Mouse (Mus musculus): ENCODE results near the gene Fam117b. TPM values are rescaled to one million over a fixed set of nuclear protein-coding genes. Genes with fewer than 3 reads are reported as not detected.

Fam117b gene
- polyA plus RNA-seq, 1 experiment from 2014 or later: 8.5 TPM

DNA sequence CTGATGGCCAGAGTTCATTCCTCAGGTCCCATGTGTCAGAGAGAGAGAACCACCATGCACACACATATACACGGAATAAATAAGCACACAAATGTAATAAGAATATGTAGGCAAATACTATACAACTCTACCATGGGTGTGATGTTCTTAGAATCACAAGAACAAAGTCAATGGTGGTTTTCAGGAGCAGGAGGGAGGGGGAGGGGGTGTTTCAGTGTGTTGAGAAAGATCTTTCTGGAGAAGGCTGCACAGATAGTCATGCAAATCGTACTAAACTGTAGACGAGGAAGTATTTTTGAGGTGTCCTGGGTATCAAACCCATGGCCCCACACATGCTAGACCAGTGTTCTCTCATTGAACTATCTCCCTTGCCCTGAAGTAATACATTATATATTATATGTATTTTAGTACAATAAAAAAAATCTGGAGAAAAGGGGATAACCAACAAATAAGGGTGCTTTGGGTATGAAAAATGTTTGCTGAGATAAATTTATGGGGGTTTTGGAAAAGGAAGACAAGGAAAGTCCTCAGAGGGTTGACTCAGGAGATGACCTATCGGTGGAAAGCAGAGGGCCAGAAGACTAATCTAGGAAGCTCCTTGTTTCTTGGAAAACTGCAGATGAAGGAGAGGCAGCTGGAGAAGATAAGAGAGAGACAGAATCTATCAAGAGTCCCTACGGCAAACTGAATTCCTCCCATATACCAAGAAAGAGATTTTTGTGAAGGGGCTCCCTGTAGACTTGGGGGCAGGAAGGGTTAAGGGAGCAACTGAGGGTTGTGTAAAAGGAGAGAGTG, 11.5 kb upstream of the Fam117b start:
- H3K27me3 ChIP-seq (ENCODE audit: low read depth, poor library complexity, severe bottlenecking): no peaks in the 10 kb centered on the region
- H3K4me1 ChIP-seq: no peaks in the 10 kb centered on the region
- no peak overlapping the region for H3K4me3 ChIP-seq
- H3K9me3 ChIP-seq (replicated peaks): no peaks in the 10 kb centered on the region
- H3K36me3 ChIP-seq: no peaks in the 10 kb centered on the region
- no peak overlapping the region for H3K27ac ChIP-seq (replicated peaks)
- no peak for DNase-seq (ENCODE audit: low spot score)
- WGBS: 90% methylated on average over 5 of the region's 5 CpGs

GRCm38 (mm10) chr1:59902634-59903033, 10.2 kb upstream of the Fam117b start:
- H3K36me3 ChIP-seq: no peaks in the 10 kb centered on the region
- WGBS: 42% methylated on average over 3 of the region's 3 CpGs
- no peak for DNase-seq (ENCODE audit: low spot score)
- H3K9me3 ChIP-seq (replicated peaks): no peaks in the 10 kb centered on the region
- no peaks in the 10 kb centered on the region for H3K4me1 ChIP-seq
- H3K27ac ChIP-seq (replicated peaks): no peak overlapping the region
- no peaks in the 10 kb centered on the region for H3K27me3 ChIP-seq (ENCODE audit: low read depth, poor library complexity, severe bottlenecking)
- H3K4me3 ChIP-seq: no peak overlapping the region

DNA sequence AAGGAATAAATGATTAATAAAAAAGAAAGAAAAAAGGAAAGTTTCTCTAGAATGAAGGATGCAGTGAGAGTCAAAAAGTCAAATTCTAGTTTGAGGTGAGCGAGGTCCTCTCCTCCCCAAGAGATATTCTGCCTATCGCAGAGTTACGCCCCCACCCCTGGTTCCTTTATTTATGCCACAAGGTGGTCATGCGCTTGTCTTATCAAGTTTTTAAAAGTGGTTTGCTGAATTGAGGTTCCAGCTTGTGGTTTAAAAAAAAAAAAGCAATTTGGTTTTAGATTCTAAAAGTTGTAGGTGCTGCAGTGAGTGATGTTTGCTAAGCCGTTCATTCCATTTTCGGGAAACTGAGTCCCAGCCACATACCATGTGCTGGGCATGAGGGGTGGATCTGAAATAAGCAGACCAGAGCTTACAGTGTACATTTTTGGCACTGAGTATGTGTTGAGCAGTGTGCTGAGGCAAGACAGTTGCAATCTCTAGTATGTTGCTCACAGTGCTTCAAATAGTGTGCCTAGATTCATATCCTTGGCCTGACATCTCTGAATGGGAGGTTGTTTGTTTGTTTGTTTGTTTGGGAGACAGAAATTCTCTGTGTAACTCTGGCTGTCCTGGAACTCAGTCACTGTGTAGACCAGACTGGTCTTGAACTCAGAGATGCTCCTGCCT, 8.0 kb upstream of the Fam117b start:
- DNase-seq (ENCODE audit: low spot score): no peak
- no peak overlapping the region for H3K4me3 ChIP-seq
- H3K9me3 ChIP-seq (replicated peaks): no peaks in the 10 kb centered on the region
- 96% methylated on average over 6 of the region's 6 CpGs for WGBS
- H3K4me1 ChIP-seq: no peaks in the 10 kb centered on the region
- no peaks in the 10 kb centered on the region for H3K27me3 ChIP-seq (ENCODE audit: low read depth, poor library complexity, severe bottlenecking)
- no peak overlapping the region for H3K27ac ChIP-seq (replicated peaks)
- no peaks in the 10 kb centered on the region for H3K36me3 ChIP-seq

DNA sequence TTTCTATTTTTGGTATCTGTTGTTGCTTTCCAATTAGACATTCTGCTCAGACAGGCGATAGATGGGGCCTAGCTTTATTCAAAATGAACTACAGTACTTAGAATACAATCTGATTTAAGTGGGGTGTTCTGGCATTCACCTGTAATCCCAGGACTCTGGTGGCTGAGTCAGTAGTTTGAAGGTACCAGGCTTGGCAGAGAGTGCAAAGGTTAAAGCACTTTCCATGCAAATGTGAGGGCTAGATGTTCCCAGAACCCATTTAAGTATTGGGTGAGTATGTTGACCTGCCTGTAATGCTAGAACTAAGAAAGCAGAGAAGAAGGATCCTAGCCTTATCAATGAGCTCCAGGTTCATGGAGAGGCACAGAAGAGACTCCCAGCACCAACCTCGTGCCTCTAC, 6.9 kb upstream of the Fam117b start:
- 83% methylated on average over 2 of the region's 2 CpGs for WGBS
- H3K27me3 ChIP-seq (ENCODE audit: low read depth, poor library complexity, severe bottlenecking): no peaks in the 10 kb centered on the region

DNA sequence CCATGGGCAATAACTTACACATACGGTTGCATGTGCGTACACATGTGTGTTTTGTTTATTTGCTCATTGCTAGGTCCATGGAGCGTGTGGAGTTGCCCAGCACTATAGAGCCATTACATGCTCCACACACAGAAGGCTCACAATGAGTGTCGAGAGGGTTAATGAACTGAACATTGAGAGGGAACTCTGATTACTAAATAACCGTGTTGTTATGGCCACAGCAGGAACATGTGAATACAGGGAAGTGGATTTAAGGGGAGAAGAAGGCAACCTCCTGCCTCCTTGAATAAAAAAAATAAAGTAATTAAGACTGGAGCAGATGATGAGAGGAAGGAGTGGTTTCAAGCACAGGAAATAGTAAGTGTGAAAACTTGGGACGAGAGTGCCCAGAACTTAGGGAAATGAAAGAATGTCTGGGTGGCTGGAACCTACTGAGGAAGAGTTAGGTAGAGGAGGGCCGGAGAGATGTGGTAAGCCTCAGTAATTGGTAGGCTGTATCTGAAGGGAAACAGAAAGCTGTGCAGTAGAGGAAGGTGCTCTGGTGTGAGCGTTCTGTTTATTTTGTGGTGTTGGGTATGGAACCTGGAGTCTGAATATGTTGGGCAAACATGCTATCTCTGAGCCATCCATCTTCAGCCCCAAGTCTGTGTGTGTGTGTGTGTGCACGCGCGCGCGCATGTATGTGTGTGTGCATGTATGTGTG, 5.8 kb upstream of the Fam117b start:
- WGBS: 92% methylated on average over 13 of the region's 13 CpGs

More for the DNA sequence above, 6.9 kb upstream of the Fam117b start:
- no peak overlapping the region for H3K27ac ChIP-seq (replicated peaks)
- no peaks in the 10 kb centered on the region for H3K9me3 ChIP-seq (replicated peaks)
- no peak for DNase-seq (ENCODE audit: low spot score)
- H3K4me1 ChIP-seq: no peaks in the 10 kb centered on the region
- no peak overlapping the region for H3K4me3 ChIP-seq
- no peaks in the 10 kb centered on the region for H3K36me3 ChIP-seq

DNA sequence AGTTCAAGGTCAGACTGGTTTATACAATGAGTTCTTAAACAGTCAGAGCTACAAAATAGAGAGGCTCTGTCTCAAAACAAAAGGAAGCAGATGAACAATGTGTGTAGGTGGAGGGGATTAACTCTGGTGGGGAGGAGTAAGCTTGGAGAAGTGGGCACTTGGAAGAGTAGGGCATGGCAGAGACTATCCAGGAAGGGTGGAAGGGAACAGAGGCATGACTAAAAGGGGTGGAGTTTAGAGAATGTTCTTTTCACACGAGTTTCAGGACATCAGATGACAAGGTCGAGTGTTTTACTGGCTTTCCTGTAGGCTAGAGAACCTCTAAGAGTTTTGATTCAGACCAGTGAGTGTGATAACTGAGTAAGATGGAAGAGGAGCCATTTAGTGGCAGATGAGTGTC, 5.1 kb upstream of the Fam117b start:
- Histone ChIP-seq H3K4me3 (no peak overlapping the region), H3K27ac (replicated peaks) (no peak overlapping the region), H3K36me3 (no peaks in the 10 kb centered on the region), H3K4me1 (no peaks in the 10 kb centered on the region), H3K9me3 (replicated peaks) (no peaks in the 10 kb centered on the region), H3K27me3 (ENCODE audit: low read depth, poor library complexity, severe bottlenecking) (no peaks in the 10 kb centered on the region)
- 48% methylated on average over 2 of the region's 2 CpGs for WGBS
- DNase-seq (ENCODE audit: low spot score): no peak

More for the DNA sequence above, 5.8 kb upstream of the Fam117b start:
- H3K27me3 ChIP-seq (ENCODE audit: low read depth, poor library complexity, severe bottlenecking): no peaks in the 10 kb centered on the region
- no peaks in the 10 kb centered on the region for H3K4me1 ChIP-seq
- H3K36me3 ChIP-seq: no peaks in the 10 kb centered on the region
- H3K27ac ChIP-seq (replicated peaks): no peak overlapping the region
- no peaks in the 10 kb centered on the region for H3K9me3 ChIP-seq (replicated peaks)
- no peak for DNase-seq (ENCODE audit: low spot score)
- no peak overlapping the region for H3K4me3 ChIP-seq

- Histone ChIP-seq H3K9me3 (replicated peaks) (no peaks in the 10 kb centered on the region), H3K4me3 (no peak overlapping the region), H3K36me3 (0 out of 2 replicates have a peak, but pooled peaks cover 4% of the 10 kb centered on the region), H3K27ac (replicated peaks) (no peak overlapping the region), H3K4me1 (peaks cover 22% of the 10 kb centered on the region), H3K27me3 (ENCODE audit: low read depth, poor library complexity, severe bottlenecking) (no peaks in the 10 kb centered on the region)
- DNase-seq (ENCODE audit: low spot score): no peak
- WGBS: 100% methylated on average over 1 of the region's 1 CpGs
Measured at GRCm38 (mm10) chr1:59910941-59911340, 1.9 kb upstream of the Fam117b start.

DNA sequence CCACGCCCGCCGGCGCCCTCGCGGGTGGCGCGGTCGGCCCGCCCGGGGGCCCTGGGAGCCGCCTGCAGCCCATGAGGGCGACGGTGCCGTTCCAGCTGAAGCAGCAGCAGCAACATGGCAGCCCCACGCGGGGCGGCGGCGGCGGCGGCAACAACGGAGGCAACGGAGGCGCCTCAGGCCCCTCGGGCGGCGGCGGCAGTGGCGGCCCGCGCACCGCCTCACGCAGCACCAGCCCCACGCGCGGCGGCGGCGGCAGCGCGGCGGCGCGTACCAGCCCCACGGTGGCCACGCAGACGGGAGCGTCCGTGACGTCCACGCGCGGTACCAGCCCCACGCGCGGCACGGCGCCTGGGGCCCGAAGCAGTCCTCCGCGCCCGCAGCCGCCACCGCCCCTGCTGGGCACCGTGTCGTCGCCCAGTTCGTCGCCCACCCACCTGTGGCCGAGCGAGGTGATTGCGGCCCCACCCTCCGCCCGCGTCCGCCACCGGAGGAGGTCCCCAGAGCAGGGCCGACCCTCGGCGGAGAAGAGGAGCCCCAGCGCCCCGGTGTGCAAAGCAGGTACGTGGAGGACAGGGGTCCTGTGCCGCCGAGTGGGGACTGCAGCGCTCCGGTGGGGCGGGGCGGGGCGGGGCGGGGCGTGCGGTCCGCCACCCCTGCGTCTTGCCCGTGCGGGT, 526 bp downstream of the Fam117b start:
- Histone ChIP-seq H3K27ac (replicated peaks) (peak overlapping the region; percentile 99), H3K4me1 (peaks cover 25% of the 10 kb centered on the region), H3K27me3 (ENCODE audit: low read depth, poor library complexity, severe bottlenecking) (no peaks in the 10 kb centered on the region), H3K36me3 (0 out of 2 replicates have a peak, but pooled peaks cover 4% of the 10 kb centered on the region), H3K4me3 (peak overlapping the region; percentile 99), H3K9me3 (replicated peaks) (no peaks in the 10 kb centered on the region)
- DNase-seq (ENCODE audit: low spot score): peak; percentile 56
- WGBS: under 1% methylated on average over 98 of the region's 98 CpGs

- Histone ChIP-seq H3K4me1 (peaks cover 25% of the 10 kb centered on the region), H3K36me3 (0 out of 2 replicates have a peak, but pooled peaks cover 4% of the 10 kb centered on the region), H3K27ac (replicated peaks) (peak overlapping the region; percentile 99), H3K4me3 (peak overlapping the region; percentile 99), H3K27me3 (ENCODE audit: low read depth, poor library complexity, severe bottlenecking) (no peaks in the 10 kb centered on the region), H3K9me3 (replicated peaks) (no peaks in the 10 kb centered on the region)
- DNase-seq (ENCODE audit: low spot score): no peak
- 6% methylated on average over 12 of the region's 12 CpGs for WGBS
Measured at GRCm38 (mm10) chr1:59913869-59914225, 1.0 kb downstream of the Fam117b start.

DNA sequence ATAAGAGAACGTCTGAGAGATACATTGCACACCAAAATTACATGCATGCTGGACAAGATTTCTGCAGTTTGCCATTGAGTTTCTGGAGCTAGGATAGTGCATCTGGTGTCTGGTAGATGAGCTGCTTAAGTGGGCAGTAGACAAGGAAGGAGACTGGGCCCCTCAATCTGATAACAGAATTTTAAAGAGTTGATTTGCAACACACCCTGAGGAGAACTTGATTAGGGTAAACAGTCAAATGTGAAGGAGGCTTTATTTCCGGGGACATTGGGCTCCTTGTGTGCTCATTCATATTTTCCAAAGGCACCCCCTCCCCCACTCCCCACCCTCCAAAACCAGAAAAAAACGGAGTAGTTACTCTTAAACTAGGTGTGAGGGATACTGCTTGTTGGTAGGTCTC, 2.0 kb downstream of the Fam117b start:
- Histone ChIP-seq H3K9me3 (replicated peaks) (no peaks in the 10 kb centered on the region), H3K4me3 (peak overlapping the region; percentile 99)
- WGBS: 80% methylated on average over 3 of the region's 3 CpGs

DNA sequence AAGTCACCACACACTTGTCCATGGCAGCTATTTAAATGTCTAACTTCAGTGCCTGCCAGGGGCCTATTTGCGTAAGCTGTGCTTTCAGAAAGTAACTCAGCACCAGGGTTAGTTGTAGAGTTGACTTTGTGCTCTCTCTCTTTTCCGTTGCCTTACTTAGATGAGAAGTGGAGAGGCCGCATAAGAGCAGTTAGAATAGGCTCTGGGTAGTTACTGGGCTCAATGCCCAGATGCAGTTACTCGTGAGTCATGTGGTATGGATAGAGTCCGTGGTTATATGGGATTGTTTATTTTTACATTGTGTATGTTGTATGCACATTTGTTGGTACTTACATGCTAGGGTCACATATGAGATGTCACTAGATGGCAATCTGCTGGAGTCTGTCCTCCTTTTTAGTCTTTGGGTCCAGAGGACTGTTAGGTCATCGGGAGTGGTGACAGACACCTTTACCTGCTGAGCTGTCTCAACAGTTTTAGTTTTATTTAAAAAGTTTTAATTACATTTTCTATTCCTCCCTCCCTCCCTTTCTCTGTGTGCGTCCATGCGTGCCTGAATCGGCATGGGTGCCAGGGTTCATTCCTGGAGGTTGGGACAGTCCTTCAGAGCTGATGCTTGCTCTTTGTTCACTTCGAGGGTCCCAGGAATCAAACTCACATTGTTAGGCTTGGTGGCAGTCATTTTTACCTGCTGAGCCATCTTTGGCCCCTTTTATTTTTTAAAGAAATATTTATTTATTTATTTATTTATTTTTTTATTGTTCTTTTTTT, 3.2 kb downstream of the Fam117b start:
- H3K4me1 ChIP-seq: peaks cover 25% of the 10 kb centered on the region
- no peaks in the 10 kb centered on the region for H3K27me3 ChIP-seq (ENCODE audit: low read depth, poor library complexity, severe bottlenecking)
- WGBS: 84% methylated on average over 10 of the region's 10 CpGs
- H3K9me3 ChIP-seq (replicated peaks): no peaks in the 10 kb centered on the region
- 0 out of 2 replicates have a peak, but pooled peaks cover 4% of the 10 kb centered on the region for H3K36me3 ChIP-seq
- DNase-seq (ENCODE audit: low spot score): no peak
- no peak overlapping the region for H3K27ac ChIP-seq (replicated peaks)
- no peak overlapping the region for H3K4me3 ChIP-seq

More for the DNA sequence above, 2.0 kb downstream of the Fam117b start:
- H3K4me1 ChIP-seq: peaks cover 25% of the 10 kb centered on the region
- 0 out of 2 replicates have a peak, but pooled peaks cover 4% of the 10 kb centered on the region for H3K36me3 ChIP-seq
- no peak for DNase-seq (ENCODE audit: low spot score)
- H3K27me3 ChIP-seq (ENCODE audit: low read depth, poor library complexity, severe bottlenecking): no peaks in the 10 kb centered on the region
- no peak overlapping the region for H3K27ac ChIP-seq (replicated peaks)

- Histone ChIP-seq H3K9me3 (replicated peaks) (no peaks in the 10 kb centered on the region), H3K27me3 (ENCODE audit: low read depth, poor library complexity, severe bottlenecking) (no peaks in the 10 kb centered on the region), H3K27ac (replicated peaks) (no peak overlapping the region), H3K4me3 (no peak overlapping the region), H3K36me3 (0 out of 2 replicates have a peak, but pooled peaks cover 4% of the 10 kb centered on the region), H3K4me1 (peaks cover 25% of the 10 kb centered on the region)
- DNase-seq (ENCODE audit: low spot score): no peak
- 86% methylated on average over 3 of the region's 3 CpGs for whole genome bisulfite sequencing
Measured at GRCm38 (mm10) chr1:59917401-59917800, 4.6 kb downstream of the Fam117b start.

Measured in midbrain, embryonic 10.5 days (tissue).